Mouse (Mus musculus) kidney, adult 2 months (tissue): ENCODE results near the gene Ppp1r9a. TPM values are rescaled to one million over a fixed set of nuclear protein-coding genes. Genes with fewer than 3 reads are reported as not detected.
A peak's percentile ranks its signal among the peaks of the same experiment; 100 is the strongest.
"Not testable (repeated sequence)": the region's sequence is repeated elsewhere in the genome, so short reads cannot be mapped to it uniquely, and the experiment has no call there.

ENCODE experiments used
- DNase-seq: peaks from one replicate; pipeline ENCODE4 v3.0.0; 2021
- H3K27ac ChIP-seq: fragments of 200-500 bp; 2 replicates; pipeline ENCODE4 v1.5.1; 2012; ENCODE audit warnings: low read depth, low read length, control low read depth, inconsistent platforms; ENCODE audit not compliant: insufficient read depth
- H3K27me3 ChIP-seq: fragments of 200-500 bp; replicated peaks from 2 replicates; pipeline ENCODE4 v1.6.1; 2012; ENCODE audit warnings: mild to moderate bottlenecking, moderate library complexity, low read length, inconsistent platforms; ENCODE audit not compliant: control insufficient read depth, insufficient read depth
- H3K36me3 ChIP-seq: fragments of 200-500 bp; 2 replicates; pipeline ENCODE4 v1.6.1; 2012; ENCODE audit warnings: mild to moderate bottlenecking, moderate library complexity, low read length, inconsistent platforms; ENCODE audit not compliant: control insufficient read depth, insufficient read depth
- H3K4me1 ChIP-seq: fragments of 200-500 bp; 2 replicates; pipeline ENCODE4 v1.6.1; 2011; ENCODE audit warnings: low read length; ENCODE audit not compliant: control insufficient read depth, insufficient read depth
- H3K4me3 ChIP-seq: fragments of 200-500 bp; 2 replicates; pipeline ENCODE4 v1.5.1; 2011; ENCODE audit warnings: mild to moderate bottlenecking, low read depth, low read length, control low read depth; ENCODE audit not compliant: insufficient read depth
- CTCF ChIP-seq: fragments of 200-500 bp; conservative IDR thresholded peaks from 2 replicates; pipeline ENCODE4 v1.5.1; 2011; ENCODE audit warnings: low read depth, mild to moderate bottlenecking, control low read depth, low read length, moderate library complexity, mixed read lengths; ENCODE audit not compliant: insufficient read depth, insufficient read length
- POLR2A ChIP-seq: fragments of 200-500 bp; IDR thresholded peaks from one replicate; pipeline ENCODE4 v1.6.1; 2011; ENCODE audit warnings: low read depth, low read length, control low read depth
- WGBS: fragments of 180-500 bp; shearing (Covaris S2); methylation state at CpG from one replicate; pipeline ENCODE4 v1.1.7; 2018; 5-methylcytosine and 5-hydroxymethylcytosine counted together
- polyA plus RNA-seq: library from polyadenylated mRNA; depleted of rRNA; stranded (reverse); fragments of >200 nt; gene quantifications from 2 replicates; pipeline ENCODE4 v1.2.3, GENCODE M21; 2012; rRNA removed

Gene Ppp1r9a
- polyA plus RNA-seq, result 3.0 and 3.5 TPM in 2 replicates

DNA sequence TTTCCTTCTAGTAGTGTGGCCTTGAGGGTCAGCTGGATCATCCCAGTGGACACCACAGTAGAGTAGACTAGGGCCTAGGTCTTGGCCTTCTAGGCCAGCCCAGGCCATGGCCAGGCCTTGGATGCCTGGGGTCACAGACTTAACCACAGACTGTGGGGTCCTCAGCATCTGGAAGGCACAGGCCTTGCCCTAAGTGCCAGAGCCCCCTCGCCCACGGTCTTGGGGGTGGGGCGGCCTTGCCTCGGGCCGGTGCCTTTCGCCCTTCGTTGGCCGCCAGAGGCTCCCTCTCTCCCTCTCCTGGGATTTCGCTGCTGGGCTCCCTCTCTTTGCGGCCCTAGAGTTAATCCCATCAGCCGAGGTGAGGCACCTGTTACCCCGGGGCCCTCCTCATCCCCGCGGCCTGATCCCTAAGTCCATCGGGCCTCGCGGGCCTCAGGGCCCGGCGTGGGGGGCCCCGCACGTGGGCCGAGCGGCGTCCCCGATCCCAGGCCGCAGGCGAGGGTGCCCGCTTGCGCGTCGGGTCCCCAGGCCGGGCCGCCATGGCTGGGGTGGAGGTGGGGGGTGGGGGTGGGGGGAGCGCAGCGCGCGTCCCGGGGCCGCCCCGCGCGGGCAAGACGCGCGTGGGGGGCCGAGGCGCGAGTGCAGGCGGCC is at the start of gene Ppp1r9a:
Ppp1r9a (plus strand) TSS at position 244 of the 651 bp plus-strand sequence.
- TF ChIP-seq POLR2A (no peak), CTCF (0 out of 2 replicates have a peak, but pooled peaks have one; percentile 35)
- 0 out of 2 replicates have a peak within 1 kb of the TSS, but pooled peaks have one; percentile 2 for H3K27ac ChIP-seq
- H3K27me3 ChIP-seq, result no peaks in the 10 kb centered on the region
- no peaks in the 10 kb centered on the region for H3K4me1 ChIP-seq
- no peaks in the 10 kb centered on the region for H3K36me3 ChIP-seq
- DNase-seq, result peak; percentile 65
- WGBS, result 4% methylated on average over 35 of the region's 49 CpGs
- H3K4me3 ChIP-seq, result peak within 1 kb of the TSS; percentile 72

DNA sequence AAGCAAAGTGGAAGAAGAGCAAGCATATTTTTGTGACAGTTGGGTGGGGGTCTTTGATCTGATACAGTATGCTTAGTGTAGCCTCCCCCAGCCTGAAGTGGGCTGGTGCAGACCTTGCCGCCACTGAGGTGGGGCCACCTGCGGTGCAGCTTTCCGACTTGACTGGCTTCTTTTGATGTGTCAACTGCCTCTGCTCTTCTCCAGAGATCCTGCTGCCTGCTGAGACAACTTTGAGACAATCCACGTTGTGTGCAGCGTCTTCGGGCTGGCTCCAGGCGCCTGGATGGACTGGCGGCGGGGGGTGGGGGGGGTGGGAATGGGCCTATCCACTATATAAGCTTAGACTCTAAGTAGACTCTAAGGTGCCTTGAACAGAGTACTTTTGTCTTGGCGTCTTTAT is 47.5 kb upstream of the Ppp1r9a start:
- TF ChIP-seq CTCF, result no peak
- TF ChIP-seq POLR2A, result no peak
- no peak overlapping the region for H3K27ac ChIP-seq
- H3K36me3 ChIP-seq, result no peaks in the 10 kb centered on the region
- H3K27me3 ChIP-seq, result no peaks in the 10 kb centered on the region; the same call in 1 of the 2 replicates
- 90% methylated on average over 10 of the region's 10 CpGs for WGBS
- no peaks in the 10 kb centered on the region for H3K4me1 ChIP-seq
- no peak for DNase-seq
- H3K4me3 ChIP-seq, result no peak overlapping the region

DNA sequence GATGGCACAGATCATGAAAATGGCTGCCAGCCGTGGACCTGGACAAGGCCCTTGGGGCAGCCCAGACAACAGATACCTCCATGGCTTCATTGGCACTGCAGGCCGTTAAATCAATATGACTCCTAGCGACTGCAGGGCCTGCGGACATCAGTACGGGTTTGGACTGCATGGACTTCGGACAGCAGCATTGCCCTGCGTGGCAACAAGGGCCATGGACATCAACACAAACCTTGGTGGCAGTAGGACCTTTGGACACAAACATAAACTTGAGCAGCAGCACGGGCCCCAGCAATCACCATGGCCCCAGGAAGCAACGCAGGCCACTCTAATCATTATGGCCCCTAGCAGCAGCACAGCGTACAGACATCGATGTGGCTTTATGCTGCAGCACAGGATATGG is 45.8 kb upstream of the Ppp1r9a start:
- H3K36me3 ChIP-seq, result no peaks in the 10 kb centered on the region
- no peak overlapping the region for H3K27ac ChIP-seq
- H3K27me3 ChIP-seq, result no peaks in the 10 kb centered on the region; the same call in 1 of the 2 replicates
- TF ChIP-seq POLR2A (no peak), CTCF (no peak)
- H3K4me1 ChIP-seq, result no peaks in the 10 kb centered on the region
- no peak overlapping the region for H3K4me3 ChIP-seq
- DNase-seq, result no peak
- 97% methylated on average over 11 of the region's 11 CpGs for WGBS

DNA sequence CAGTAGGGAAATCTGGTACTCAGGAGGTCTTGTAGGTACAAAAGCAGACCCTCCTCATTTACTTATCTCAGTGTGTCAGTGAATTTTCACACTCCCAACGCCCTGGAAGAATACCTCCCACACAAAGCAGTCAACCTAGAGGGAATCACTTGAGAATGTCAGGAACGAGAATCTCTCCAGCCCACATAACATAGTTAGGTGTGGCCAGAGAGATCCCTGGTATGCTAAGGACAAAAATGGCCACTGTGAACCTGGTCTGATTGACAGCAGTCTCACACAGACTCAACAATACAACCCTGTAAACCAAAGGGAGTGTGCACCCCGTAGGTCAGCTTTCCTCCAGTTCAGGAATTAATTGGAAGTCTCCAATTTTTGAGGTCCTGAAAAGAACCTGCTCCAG is 18.4 kb upstream of the Ppp1r9a start:
- no peak for DNase-seq
- Histone ChIP-seq H3K4me3 (no peak overlapping the region), H3K27me3 (no peaks in the 10 kb centered on the region), H3K36me3 (no peaks in the 10 kb centered on the region), H3K27ac (no peak overlapping the region), H3K4me1 (no peaks in the 10 kb centered on the region)
- 57% methylated on average over 3 of the region's 3 CpGs for WGBS
- TF ChIP-seq CTCF (no peak), POLR2A (no peak)

DNA sequence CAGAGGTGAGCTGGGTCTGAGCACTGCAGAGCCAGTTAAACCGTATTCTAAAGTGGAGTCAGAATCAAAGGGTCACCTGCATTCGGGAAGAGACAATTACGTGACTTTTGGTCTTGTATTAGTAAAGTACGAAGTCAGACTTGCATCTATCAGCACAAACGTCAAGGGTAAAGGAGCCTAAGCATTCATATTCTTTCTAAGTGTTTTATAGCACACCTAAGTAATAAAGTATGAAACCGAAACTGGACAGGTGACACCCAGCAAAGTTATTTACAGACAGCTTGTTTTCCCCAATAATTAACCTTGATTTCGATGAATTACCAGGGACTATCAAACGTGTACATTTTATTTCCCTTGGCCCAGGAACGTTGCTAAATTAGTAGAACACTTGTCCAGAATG is 13.2 kb upstream of the Ppp1r9a start:
- no peak overlapping the region for H3K4me3 ChIP-seq
- no peaks in the 10 kb centered on the region for H3K27me3 ChIP-seq
- H3K27ac ChIP-seq, result no peak overlapping the region
- WGBS, result 78% methylated on average over 9 of the region's 9 CpGs
- H3K4me1 ChIP-seq, result no peaks in the 10 kb centered on the region
- no peak for TF ChIP-seq CTCF
- no peak for TF ChIP-seq POLR2A
- H3K36me3 ChIP-seq, result no peaks in the 10 kb centered on the region
- DNase-seq, result peak; percentile 6

DNA sequence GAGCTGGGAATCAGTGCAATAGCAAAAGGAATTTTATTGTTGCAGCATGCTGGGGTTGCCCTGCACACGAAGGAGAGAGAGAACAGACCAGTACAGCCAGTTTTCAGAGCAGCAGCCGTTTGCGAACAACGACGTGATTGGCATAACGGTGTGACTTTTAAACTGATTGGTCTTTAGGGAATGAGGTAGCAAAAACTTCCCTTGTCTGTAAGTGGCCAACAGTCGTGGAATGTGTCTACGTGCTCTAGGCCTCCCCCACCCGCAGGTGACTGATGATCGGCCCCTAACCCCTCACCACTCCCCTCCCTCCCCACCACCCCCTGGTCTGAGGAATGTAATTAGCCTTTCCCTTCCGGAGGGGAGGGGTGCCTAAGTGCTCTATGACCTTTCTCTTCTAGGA is 10.3 kb upstream of the Ppp1r9a start:
- TF ChIP-seq POLR2A (no peak), CTCF (no peak)
- no peak overlapping the region for H3K27ac ChIP-seq
- H3K4me1 ChIP-seq, result no peaks in the 10 kb centered on the region
- DNase-seq, result no peak
- H3K4me3 ChIP-seq, result no peak overlapping the region
- H3K36me3 ChIP-seq, result no peaks in the 10 kb centered on the region
- H3K27me3 ChIP-seq, result no peaks in the 10 kb centered on the region
- WGBS, result 62% methylated on average over 11 of the region's 11 CpGs

DNA sequence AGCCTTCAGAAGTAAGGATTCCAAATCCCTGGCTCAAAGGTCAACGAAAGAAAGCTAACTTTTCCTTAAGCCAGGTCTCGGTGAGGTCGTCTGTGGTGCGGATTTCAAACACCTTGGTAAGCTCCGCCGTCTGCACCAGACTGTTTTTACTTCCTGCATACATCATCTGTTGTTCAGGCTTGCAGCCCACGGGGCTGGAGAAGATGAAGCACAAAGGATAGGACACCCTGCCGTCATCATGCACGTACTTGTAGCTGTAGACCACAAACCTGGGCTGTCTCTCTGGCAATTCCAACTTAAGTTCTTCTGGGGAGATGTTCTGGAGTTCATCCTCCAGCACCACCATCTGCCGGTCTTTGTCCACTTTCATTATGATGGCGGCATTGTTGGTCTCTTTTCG is 9.4 kb upstream of the Ppp1r9a start:
- H3K36me3 ChIP-seq, H3K27ac ChIP-seq, H3K27me3 ChIP-seq, H3K4me1 ChIP-seq, H3K4me3 ChIP-seq, DNase-seq: not testable (repeated sequence)
- WGBS, result 77% methylated on average over 12 of the region's 12 CpGs

DNA sequence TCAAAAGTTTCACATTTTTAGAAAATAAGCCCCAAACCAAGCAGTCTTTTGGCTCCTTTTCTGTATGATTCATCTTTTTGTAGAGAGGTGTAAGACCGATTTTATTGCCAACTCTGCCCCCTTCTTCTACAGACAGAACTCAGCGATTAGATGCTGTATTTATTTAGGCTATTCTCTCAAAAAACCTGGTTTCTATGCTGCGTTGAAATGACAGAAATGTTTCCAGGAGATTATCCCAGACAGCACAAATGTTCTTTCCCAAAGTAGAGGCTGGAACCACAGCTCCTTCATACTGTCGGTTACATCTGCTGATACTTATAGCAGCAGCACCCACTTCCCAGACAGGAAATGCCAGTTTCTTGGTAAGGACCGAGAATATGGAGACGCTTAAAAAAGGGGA is 2.8 kb upstream of the Ppp1r9a start:
- Histone ChIP-seq H3K4me1 (no peaks in the 10 kb centered on the region), H3K4me3 (no peak overlapping the region), H3K36me3 (no peaks in the 10 kb centered on the region), H3K27ac (no peak overlapping the region), H3K27me3 (no peaks in the 10 kb centered on the region)
- WGBS, result 89% methylated on average over 6 of the region's 6 CpGs
- no peak for TF ChIP-seq CTCF
- no peak for TF ChIP-seq POLR2A
- no peak for DNase-seq
